Comparison of ENCODE assay signal across 29 mouse cellular contexts in the genomic region with DNA sequence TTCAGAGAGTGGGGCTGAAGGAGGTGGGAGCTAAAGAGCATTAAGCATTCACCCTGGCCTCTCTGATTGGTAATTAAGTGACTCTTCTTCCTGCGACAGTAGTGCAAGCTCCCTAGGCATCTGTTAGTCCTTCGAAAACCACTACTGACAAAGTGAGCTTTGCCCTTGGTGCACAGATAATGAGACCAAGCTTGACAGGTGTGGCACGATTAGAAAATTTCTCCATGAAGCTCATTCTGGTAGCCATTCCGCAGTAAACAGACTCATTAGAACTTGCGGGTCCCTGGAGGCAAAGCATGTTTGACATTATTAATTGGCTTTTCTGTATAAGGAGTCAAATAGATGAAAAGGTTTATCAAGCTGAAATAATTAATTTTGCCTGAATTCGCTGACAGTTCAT.
A peak's percentile ranks its signal among the peaks of the same experiment; 100 is the strongest.
DNase-seq lines count a peak whose midpoint lies in the region; ATAC-seq and TF ChIP-seq lines count a peak whose summit lies in the region.
"Had no signal": no experiment of that assay in that cellular context is flagged by ENCODE, and none has a peak within 500 bp of the region (broad histone marks: within the 10 kb centered on the region; RNA-seq: fewer than 3 reads in every experiment).

No protein-coding gene starts in this region.

- no peaks in the 10 kb centered on the region for H3K9me3 ChIP-seq in forebrain, embryonic 14.5 days (replicated peaks; ENCODE audit: control insufficient read depth, low read length)
- H3K9me3 ChIP-seq in forebrain, embryonic 10.5 days, result peaks cover 7% of the 10 kb centered on the region; the same call in 1 of the 2 replicates
- no peaks in the 10 kb centered on the region for H3K9me3 ChIP-seq in hindbrain, embryonic 14.5 days (ENCODE audit: control insufficient read depth, low read length)
- no peaks in the 10 kb centered on the region for H3K9me3 ChIP-seq in hindbrain, embryonic 10.5 days
- H3K9me3 ChIP-seq in hindbrain, postnatal 0 days (ENCODE audit: low read length), result no peaks in the 10 kb centered on the region
- H3K9me3 ChIP-seq: embryonic facial prominence, embryonic 13.5 days; forebrain, embryonic 15.5 days; heart, embryonic 12.5 days; heart, embryonic 15.5 days; hindbrain, embryonic 15.5 days had no signal

- H3K27ac ChIP-seq in forebrain, embryonic 14.5 days (ENCODE audit: low read depth, low read length), result no peak overlapping the region
- H3K27ac ChIP-seq in forebrain, embryonic 10.5 days, result no peak overlapping the region
- H3K27ac ChIP-seq in hindbrain, embryonic 14.5 days, result no peak overlapping the region
- H3K27ac ChIP-seq in hindbrain, embryonic 10.5 days, result no peak overlapping the region
- H3K27ac ChIP-seq in hindbrain, postnatal 0 days, result no peak overlapping the region
- H3K27ac ChIP-seq: embryonic facial prominence, embryonic 13.5 days; forebrain, embryonic 15.5 days; heart, embryonic 15.5 days; hindbrain, embryonic 15.5 days had no signal

- TF ChIP-seq CTCF in hindbrain, postnatal 0 days (IDR thresholded peaks at IDR 0.05; ENCODE audit: low read depth), result no peak

- peaks cover 51% of the 10 kb centered on the region for H3K27me3 ChIP-seq in forebrain, embryonic 14.5 days (replicated peaks; ENCODE audit: control insufficient read depth, insufficient read depth, low read length)
- H3K27me3 ChIP-seq in forebrain, embryonic 10.5 days (ENCODE audit: poor library complexity, severe bottlenecking), result peaks cover 97% of the 10 kb centered on the region
- H3K27me3 ChIP-seq in hindbrain, embryonic 14.5 days (ENCODE audit: control insufficient read depth, insufficient read depth, low read length), result peaks cover 50% of the 10 kb centered on the region
- peaks cover 43% of the 10 kb centered on the region for H3K27me3 ChIP-seq in hindbrain, embryonic 10.5 days (ENCODE audit: insufficient read depth, poor library complexity, severe bottlenecking)
- H3K27me3 ChIP-seq in hindbrain, postnatal 0 days (ENCODE audit: insufficient read depth, low read length), result 0 out of 2 replicates have a peak, but pooled peaks cover 4% of the 10 kb centered on the region
- H3K27me3 ChIP-seq: CH12.LX; heart, embryonic 12.5 days had no signal

- H3K4me1 ChIP-seq in forebrain, embryonic 14.5 days (ENCODE audit: control insufficient read depth, insufficient read depth, low read length), result 0 out of 2 replicates have a peak, but pooled peaks cover 2% of the 10 kb centered on the region
- H3K4me1 ChIP-seq in forebrain, embryonic 10.5 days, result peaks cover 10% of the 10 kb centered on the region
- H3K4me1 ChIP-seq in hindbrain, embryonic 14.5 days (replicated peaks; ENCODE audit: control insufficient read depth, insufficient read depth, low read length), result peaks cover 9% of the 10 kb centered on the region; the same call in 1 of the 2 replicates
- peaks cover 11% of the 10 kb centered on the region for H3K4me1 ChIP-seq in hindbrain, embryonic 10.5 days (replicated peaks)
- H3K4me1 ChIP-seq in hindbrain, postnatal 0 days (ENCODE audit: insufficient read depth, low read length), result 0 out of 2 replicates have a peak, but pooled peaks cover 4% of the 10 kb centered on the region
- H3K4me1 ChIP-seq: heart, embryonic 12.5 days; heart, embryonic 15.5 days had no signal

- H3K4me2 ChIP-seq in forebrain, embryonic 14.5 days (ENCODE audit: low read length), result no peak overlapping the region
- no peak overlapping the region for H3K4me2 ChIP-seq in hindbrain, embryonic 14.5 days (replicated peaks)
- no peak overlapping the region for H3K4me2 ChIP-seq in hindbrain, postnatal 0 days (ENCODE audit: low read depth, low read length)
- H3K4me2 ChIP-seq: embryonic facial prominence, embryonic 13.5 days; forebrain, embryonic 15.5 days; heart, embryonic 12.5 days; heart, embryonic 15.5 days; hindbrain, embryonic 15.5 days had no signal

- ATAC-seq in forebrain, embryonic 14.5 days, result no peak
- no peak for ATAC-seq in hindbrain, embryonic 14.5 days (ENCODE audit: low FRiP score)
- ATAC-seq in hindbrain, postnatal 0 days, result no peak
- ATAC-seq: forebrain, embryonic 15.5 days; inflammation-experienced regulatory T-cells, adult 6 months; intestine, embryonic 16.5 days had no signal

- DNase-seq in forebrain, embryonic 14.5 days (ENCODE audit: low spot score), result peak; percentile 15
- DNase-seq in forebrain, embryonic 10.5 days (ENCODE audit: extremely low spot score, low spot score), result no peak
- DNase-seq in hindbrain, embryonic 14.5 days (ENCODE audit: low spot score), result peak; percentile 27
- DNase-seq in hindbrain, embryonic 10.5 days (ENCODE audit: low spot score), result no peak
- peak; percentile 29 for DNase-seq in Muller cell, postnatal 12 days (ENCODE audit: inconsistent ontology term)
- DNase-seq in hindbrain, postnatal 0 days (ENCODE audit: low spot score), result peak; percentile 5
- DNase-seq in urinary bladder, postnatal 14 days (ENCODE audit: low spot score), result no peak
- no peak for DNase-seq in kidney, postnatal 25 days
- DNase-seq: adrenal gland, adult 2 months; adrenal gland, postnatal 36 days; B cell, adult 2 months; cerebellum, adult 11 months; cerebellum, adult 2 months; cerebellum, adult 9-11 months; cerebellum, postnatal 25 days; gastrocnemius, postnatal 25 days; heart, adult 18-20 months; heart, postnatal 10 days; heart, postnatal 36 days; kidney, adult 18-20 months had no signal

- no peaks in the 10 kb centered on the region for H3K36me3 ChIP-seq in forebrain, embryonic 14.5 days (ENCODE audit: control insufficient read depth, insufficient read depth, low read length)
- H3K36me3 ChIP-seq in forebrain, embryonic 10.5 days (replicated peaks), result no peaks in the 10 kb centered on the region
- H3K36me3 ChIP-seq in hindbrain, embryonic 14.5 days (replicated peaks; ENCODE audit: control insufficient read depth, insufficient read depth), result no peaks in the 10 kb centered on the region
- H3K36me3 ChIP-seq in hindbrain, embryonic 10.5 days, result no peaks in the 10 kb centered on the region
- no peaks in the 10 kb centered on the region for H3K36me3 ChIP-seq in hindbrain, postnatal 0 days (ENCODE audit: insufficient read depth, low read length)
- H3K36me3 ChIP-seq: embryonic facial prominence, embryonic 13.5 days; forebrain, embryonic 15.5 days; G1E; heart, embryonic 12.5 days; heart, embryonic 15.5 days; hindbrain, embryonic 15.5 days had no signal

- H3K4me3 ChIP-seq in forebrain, embryonic 14.5 days (ENCODE audit: low read depth, low read length), result no peak overlapping the region
- H3K4me3 ChIP-seq in forebrain, embryonic 10.5 days, result no peak overlapping the region
- H3K4me3 ChIP-seq in hindbrain, embryonic 14.5 days (replicated peaks; ENCODE audit: low read length), result no peak overlapping the region
- no peak overlapping the region for H3K4me3 ChIP-seq in hindbrain, embryonic 10.5 days
- no peak overlapping the region for H3K4me3 ChIP-seq in hindbrain, postnatal 0 days (ENCODE audit: low read length)
- H3K4me3 ChIP-seq: embryonic facial prominence, embryonic 13.5 days; forebrain, embryonic 15.5 days; heart, embryonic 12.5 days; heart, embryonic 15.5 days; hindbrain, embryonic 15.5 days had no signal

- H3K9ac ChIP-seq in forebrain, embryonic 14.5 days (ENCODE audit: low read length), result no peak overlapping the region
- H3K9ac ChIP-seq in hindbrain, embryonic 14.5 days, result no peak overlapping the region
- no peak overlapping the region for H3K9ac ChIP-seq in hindbrain, postnatal 0 days (replicated peaks; ENCODE audit: low read length)
- H3K9ac ChIP-seq: embryonic facial prominence, embryonic 13.5 days; forebrain, embryonic 15.5 days; heart, embryonic 12.5 days; heart, embryonic 15.5 days; hindbrain, embryonic 15.5 days had no signal

- WGBS in forebrain, embryonic 14.5 days, result 42% methylated on average over 6 of the region's 6 CpGs
- 79% methylated on average over 6 of the region's 6 CpGs for WGBS in forebrain, embryonic 10.5 days
- WGBS in hindbrain, embryonic 14.5 days, result 38% methylated on average over 6 of the region's 6 CpGs
- WGBS in hindbrain, embryonic 10.5 days, result 82% methylated on average over 6 of the region's 6 CpGs
- 49% methylated on average over 6 of the region's 6 CpGs for WGBS in hindbrain, postnatal 0 days

Comparison
In these comparisons a context has a peak if more than half of its experiments do, and no peak if none do; other contexts are left out.
1. DNase-seq: peak in forebrain, embryonic 14.5 days (single experiment), hindbrain, embryonic 14.5 days (single experiment), Muller cell, postnatal 12 days (single experiment) and hindbrain, postnatal 0 days (single experiment); none in forebrain, embryonic 10.5 days (single experiment), hindbrain, embryonic 10.5 days (single experiment), urinary bladder, postnatal 14 days (single experiment) and kidney, postnatal 25 days (0 of 2).